Mouse (Mus musculus) brain, embryonic 14.5 days (tissue): ENCODE results near the gene Golim4. TPM values are rescaled to one million over a fixed set of nuclear protein-coding genes. Genes with fewer than 3 reads are reported as not detected.

Experiments
- DNase-seq: peaks from one replicate; pipeline ENCODE4 v3.0.0-alpha.2; 2011; ENCODE audit warnings: low read depth
- CTCF ChIP-seq: fragments of 200-500 bp; IDR thresholded peaks from 2 replicates; pipeline ENCODE4 v1.5.1; 2012; ENCODE audit warnings: inconsistent platforms, mild to moderate bottlenecking, moderate library complexity, borderline replicate concordance; ENCODE audit not compliant: insufficient read depth, insufficient read length; ENCODE audit errors: extremely low read depth
- POLR2A ChIP-seq: fragments of 200-500 bp; IDR thresholded peaks from 2 replicates; pipeline ENCODE4 v1.6.1; 2012; ENCODE audit warnings: mild to moderate bottlenecking, inconsistent platforms, borderline replicate concordance; ENCODE audit not compliant: poor library complexity, insufficient read depth, insufficient read length, severe bottlenecking; ENCODE audit errors: extremely low read depth
- polyA plus RNA-seq: library from polyadenylated mRNA; depleted of rRNA; stranded (reverse); fragments of >200 nt; gene quantifications from 2 replicates; pipeline ENCODE4 v1.2.3, GENCODE M21; 2012

Gene Golim4
- polyA plus RNA-seq, 1 experiment: 24.9 TPM

DNA sequence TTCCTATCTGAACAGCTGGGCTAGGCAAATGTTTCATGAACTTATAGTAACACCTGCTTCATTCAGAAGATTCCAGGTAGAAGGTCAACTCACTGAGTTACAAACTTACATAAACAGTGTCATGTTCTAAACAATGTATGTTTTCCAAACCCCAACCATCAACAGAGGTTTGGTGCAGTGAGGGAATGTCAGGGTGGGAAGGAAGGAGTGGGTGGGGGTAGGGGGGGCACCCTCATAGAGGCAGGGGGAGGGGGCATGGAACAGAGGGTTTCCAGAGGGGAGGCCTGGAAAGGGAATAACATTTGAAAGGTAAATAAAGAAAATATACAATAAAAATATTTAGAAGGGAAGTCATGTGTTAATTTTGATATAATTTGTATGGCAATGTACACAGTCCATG, 46.0 kb downstream of the Golim4 start:
- TF ChIP-seq POLR2A: no peak
- TF ChIP-seq CTCF: no peak
- DNase-seq: no peak

DNA sequence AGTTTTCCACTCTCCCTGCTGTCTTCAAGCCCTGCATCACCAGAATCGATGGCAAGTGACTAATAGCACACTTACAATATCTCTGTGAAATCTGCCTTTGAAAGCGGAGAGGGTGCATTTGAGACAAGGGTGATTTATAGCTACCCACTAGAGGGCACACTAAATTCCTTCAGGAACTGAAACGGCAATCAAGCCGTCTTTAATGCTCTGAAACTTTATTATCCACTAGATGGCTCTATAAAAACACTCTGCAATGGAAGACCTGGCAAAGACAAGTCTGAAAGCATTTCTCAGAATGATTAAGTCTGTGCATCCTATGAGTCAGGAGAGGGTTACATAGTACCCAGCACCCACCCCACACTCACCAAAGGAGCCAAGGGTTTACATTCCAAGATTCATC, 46.5 kb downstream of the Golim4 start:
- TF ChIP-seq POLR2A (no peak), CTCF (peak; percentile 57; the same call in 1 of the 2 replicates)
- DNase-seq: peak; percentile 91

DNA sequence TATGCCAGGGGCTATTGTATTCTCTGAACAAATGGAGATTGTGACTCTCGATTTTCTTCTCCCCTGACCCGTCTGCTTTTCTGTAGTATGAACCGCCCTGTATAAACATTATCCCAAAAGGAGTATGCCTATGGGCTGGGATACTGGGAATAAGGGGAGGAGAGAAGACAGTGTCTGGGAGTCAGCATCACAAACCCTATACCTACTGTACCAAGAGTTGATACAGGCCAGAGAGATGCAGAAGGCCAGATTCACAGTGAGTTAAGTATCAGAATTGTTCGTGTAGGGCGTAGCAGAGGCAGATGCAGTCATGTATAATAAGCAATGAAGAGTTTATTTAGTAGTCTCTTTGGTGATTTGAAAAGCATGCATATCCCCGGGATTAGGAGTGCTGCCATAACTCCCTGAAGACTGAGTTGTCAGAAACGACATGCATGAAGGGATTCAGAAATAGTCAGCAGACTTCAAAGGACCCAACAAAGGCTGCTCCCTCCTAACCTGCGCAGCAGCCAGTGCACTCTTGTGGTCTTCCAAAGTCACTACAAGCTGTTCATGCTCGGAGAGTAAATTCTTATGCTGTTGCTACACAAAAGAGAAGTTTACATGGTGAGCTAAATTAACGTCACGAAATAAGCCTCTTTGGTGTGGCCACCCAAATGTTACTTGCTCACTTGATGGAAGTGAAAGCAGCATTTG, 54.7 kb downstream of the Golim4 start:
- DNase-seq: peak; percentile 73
- TF ChIP-seq POLR2A (no peak), CTCF (peak; percentile 47; the same call in 1 of the 2 replicates)

DNA sequence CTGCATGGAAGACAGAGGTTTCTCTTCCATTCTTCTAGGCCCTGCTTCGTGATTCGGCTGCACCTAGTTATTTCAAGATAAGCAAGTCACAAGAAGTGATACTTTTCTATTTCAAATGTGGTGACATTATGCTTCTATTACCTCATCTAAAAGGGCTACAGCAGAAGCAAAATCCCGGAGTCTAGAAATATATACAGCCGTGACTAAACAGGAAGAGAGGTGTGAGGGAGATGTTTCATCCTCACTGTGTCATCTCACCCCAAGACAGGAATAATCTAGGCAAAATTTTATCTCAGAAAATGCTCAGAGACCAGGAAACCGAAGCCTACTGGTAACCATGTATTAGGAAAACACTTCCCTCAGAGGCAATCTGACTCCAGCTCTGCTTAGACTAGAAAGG, 61.7 kb downstream of the Golim4 start:
- DNase-seq: no peak
- TF ChIP-seq CTCF (no peak), POLR2A (no peak)

DNA sequence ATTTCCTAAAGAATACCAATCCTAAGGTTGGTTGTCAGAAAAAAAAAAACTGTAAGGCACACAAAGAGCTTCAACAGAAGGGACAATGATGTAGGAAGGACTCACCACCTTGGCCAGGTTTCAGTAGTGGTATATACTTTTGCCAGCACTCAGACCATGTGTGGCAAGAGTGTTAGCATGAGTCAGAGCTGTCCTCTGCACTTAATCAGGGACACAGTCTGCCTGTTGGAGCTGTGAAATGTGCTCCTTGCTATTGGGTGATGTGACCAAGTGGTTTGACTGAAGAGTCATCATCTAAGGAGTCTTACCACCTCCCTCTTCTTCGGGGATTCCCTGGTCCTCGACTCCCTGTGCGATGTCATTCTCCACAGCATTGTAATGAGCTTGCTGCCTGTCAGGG, 65.2 kb downstream of the Golim4 start:
- no peak for TF ChIP-seq POLR2A
- no peak for TF ChIP-seq CTCF

DNA sequence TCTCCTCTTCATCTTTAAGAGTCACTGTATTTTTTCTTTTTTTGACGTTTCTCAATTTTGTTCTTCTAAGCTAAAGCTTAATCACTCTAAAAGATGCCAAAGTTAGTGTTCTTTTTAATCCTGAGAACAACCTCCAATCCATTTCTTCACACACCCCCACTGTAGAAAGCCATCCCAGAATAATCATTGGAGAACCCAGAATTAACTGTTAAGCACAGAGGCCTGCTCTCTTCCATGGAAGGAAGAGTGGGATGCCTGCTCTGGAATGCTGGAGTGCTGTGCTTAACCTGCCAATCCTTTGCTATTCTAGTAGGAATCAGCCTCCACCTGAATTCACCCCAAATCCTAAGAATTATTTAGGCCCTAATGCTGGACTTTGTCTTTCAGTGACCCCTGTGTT, 67.4 kb downstream of the Golim4 start:
- no peak for TF ChIP-seq CTCF
- no peak for TF ChIP-seq POLR2A
- no peak for DNase-seq

More for the DNA sequence above, 65.2 kb downstream of the Golim4 start:
- DNase-seq: no peak

DNA sequence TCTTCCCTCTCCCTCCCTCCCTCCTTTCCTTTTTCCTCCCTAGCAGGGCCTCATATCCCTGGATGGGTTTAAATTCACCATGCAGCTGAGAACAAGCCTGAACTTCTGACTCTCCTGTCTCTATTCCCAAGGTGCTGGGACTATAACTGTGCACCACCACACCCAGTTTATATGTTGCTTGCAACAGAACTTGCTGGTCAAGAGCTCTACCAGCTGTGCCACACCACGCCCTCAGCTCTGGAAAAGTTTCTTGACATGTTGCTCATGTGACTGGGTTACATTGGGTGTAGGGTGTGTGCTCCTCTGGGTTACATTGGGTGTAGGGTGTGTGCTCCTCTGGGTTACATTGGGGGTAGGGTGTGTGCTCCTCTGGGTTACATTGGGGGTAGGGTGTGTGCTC, 75.2 kb downstream of the Golim4 start:
- no peak for TF ChIP-seq POLR2A
- no peak for TF ChIP-seq CTCF
- DNase-seq: no peak

DNA sequence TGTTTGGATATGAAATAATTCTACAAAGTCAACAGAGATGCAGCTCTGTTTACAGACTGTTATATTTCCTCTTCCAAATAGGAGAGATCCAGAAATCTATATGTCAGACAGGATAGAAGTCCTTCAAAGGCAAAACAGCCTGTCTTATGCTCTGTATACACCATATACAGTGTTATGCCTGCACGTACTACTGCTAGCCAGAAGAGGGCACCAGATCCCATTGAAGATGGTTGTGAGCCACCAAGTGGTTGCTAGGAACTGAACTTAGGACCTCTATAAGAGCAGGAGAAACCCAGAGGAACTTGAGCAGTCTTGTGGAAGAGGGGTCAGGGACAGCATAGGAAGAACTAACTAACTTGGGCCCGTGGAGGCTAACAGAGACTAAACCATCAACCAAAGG, 77.5 kb downstream of the Golim4 start:
- TF ChIP-seq CTCF (peak; percentile 21; the same call in 1 of the 2 replicates), POLR2A (no peak)

DNA sequence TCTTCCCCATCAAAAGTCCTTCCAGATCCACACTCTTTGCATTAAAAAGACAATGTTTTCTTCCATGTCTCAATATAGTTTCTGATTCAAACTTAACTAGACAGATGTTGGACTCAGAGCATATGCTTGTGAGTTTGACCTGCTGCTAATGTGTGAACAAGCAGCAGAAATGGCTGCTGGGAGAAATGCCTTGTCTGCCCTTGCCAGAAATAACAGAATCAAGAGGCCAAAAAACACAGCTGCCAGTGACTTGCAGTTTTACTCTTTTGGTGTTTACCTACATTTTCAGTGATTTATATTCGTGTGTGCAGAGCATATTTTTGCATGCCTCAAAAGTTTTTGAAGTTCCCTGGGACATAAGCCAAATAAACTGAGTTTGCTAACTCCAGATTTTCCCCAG, 87.9 kb downstream of the Golim4 start:
- DNase-seq: peak; percentile 37
- TF ChIP-seq POLR2A: no peak
- no peak for TF ChIP-seq CTCF

More for the DNA sequence above, 77.5 kb downstream of the Golim4 start:
- DNase-seq: no peak

DNA sequence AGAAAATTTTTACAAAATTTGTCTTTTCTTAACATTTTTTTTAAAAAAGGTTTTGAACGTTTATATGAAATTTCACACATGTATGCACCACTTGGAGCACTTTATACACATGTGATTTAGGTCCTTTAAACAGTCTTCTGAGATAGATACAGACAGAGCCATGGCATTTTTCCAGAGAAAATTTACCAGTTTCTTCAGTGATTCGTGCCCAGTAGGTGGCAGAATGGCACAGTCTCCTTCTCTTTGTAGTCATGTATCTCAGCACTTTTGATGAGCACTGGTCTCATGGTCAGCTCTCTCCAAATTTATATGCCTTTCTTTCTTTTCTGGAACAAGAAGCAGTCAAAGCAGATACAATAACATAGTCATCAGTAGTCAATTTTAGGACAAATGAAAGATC, 92.5 kb downstream of the Golim4 start:
- peak; percentile 52 for DNase-seq
- TF ChIP-seq CTCF (peak; percentile 31; the same call in 1 of the 2 replicates), POLR2A (no peak)

DNA sequence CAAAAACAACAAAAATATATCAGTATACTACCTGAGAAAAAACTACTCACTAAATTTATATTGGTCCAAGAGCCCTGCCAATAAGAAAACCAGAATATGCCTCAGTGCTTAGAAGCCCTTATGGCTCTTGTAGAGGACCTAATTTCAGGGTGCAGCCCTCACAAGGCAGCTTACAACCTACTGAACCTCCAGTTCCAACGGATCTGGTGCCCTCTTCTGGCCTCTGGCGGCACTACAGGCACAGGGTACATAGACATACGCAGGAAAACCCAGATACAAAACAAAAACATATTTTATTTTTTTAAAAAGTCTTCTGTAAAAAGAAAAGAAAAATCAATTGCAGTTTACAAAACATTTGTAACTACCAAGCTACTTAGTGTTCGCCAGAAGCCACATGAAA, 95.1 kb downstream of the Golim4 start:
- peak; percentile 31 for DNase-seq
- TF ChIP-seq POLR2A (no peak), CTCF (peak; percentile 62; the same call in 1 of the 2 replicates)

DNA sequence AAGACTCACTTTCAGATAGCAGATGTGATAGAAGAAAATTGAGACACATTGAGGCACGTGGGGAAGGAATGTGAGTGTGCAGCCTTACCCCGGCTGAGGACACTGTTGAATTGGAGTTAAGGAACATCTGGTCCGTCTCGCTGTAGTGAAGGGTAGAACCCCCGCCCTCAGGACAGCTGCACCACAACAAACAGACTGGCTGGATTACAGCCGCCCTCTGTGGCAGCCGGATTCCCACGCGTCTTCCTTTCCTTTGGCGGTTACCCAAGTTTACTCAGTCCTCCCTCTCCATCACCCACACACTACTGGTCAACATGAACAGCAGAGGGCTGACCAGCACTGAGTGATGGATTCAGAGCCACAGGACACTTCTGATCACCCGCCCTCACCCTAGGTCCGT, 96.0 kb downstream of the Golim4 start:
- TF ChIP-seq POLR2A (no peak), CTCF (no peak)
- peak; percentile 9 for DNase-seq

DNA sequence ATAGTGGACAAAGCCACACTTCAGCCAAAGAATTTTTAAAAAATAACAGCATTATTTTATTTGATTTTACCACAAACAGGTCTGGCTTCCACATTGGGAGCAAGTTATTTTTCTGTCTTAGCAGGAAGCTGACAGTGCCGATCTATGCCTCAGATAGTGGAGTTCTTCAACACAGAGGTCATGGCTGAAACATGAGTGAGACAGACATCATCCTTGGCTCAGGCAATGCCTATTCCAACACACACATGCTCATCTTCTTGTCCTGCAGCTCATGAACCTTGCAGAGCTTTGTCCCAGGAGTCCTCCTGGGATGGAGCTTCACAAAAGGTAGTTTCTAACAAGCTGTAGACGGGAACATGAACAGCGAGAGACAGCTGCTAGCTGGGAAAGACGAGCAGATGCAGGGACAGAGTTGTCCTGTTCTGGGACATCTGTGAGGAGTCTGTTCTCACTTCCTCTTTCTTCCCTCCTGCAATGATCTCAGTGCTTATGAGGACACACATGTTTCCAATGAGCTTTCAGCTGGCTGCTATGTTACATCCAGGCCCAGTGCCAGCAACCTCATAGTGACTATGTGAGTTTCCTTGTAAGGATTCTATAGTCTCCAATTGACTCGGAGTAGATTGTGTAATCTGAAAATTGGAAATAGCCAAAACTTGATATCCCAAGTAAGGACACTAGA, 121.3 kb downstream of the Golim4 start:
- TF ChIP-seq POLR2A: no peak
- TF ChIP-seq CTCF: no peak
- DNase-seq: peak; percentile 12
